Mouse (Mus musculus) ES-Bruce4 (cell line): ENCODE measurements around the gene Pcsk4. TPM values are rescaled to one million over a fixed set of nuclear protein-coding genes. Genes with fewer than 3 reads are reported as not detected.

Source experiments
- H3K27ac ChIP-seq: 2 replicates; pipeline ENCODE4 v1.5.1; 2012; ENCODE audit warnings: low read length, inconsistent platforms; ENCODE audit not compliant: insufficient read depth
- H3K27me3 ChIP-seq: 2 replicates; pipeline ENCODE4 v1.6.1; 2012; ENCODE audit warnings: mild to moderate bottlenecking, low read length, inconsistent platforms; ENCODE audit not compliant: control insufficient read depth, poor library complexity, insufficient read depth, severe bottlenecking
- H3K36me3 ChIP-seq: 2 replicates; pipeline ENCODE4 v1.6.1; 2012; ENCODE audit warnings: inconsistent platforms, mild to moderate bottlenecking, low read length, moderate library complexity; ENCODE audit not compliant: control insufficient read depth, poor library complexity, insufficient read depth, severe bottlenecking
- H3K4me1 ChIP-seq: one replicate; pipeline ENCODE4 v1.8.1; 2011; ENCODE audit warnings: low read length; ENCODE audit not compliant: control insufficient read depth, insufficient read depth
- H3K4me3 ChIP-seq: 2 replicates; pipeline ENCODE4 v1.5.1; 2011; ENCODE audit warnings: low read depth, mild to moderate bottlenecking, low read length
- H3K9ac ChIP-seq: 2 replicates; pipeline ENCODE4 v1.6.1; 2012; ENCODE audit warnings: low read depth, mild to moderate bottlenecking, inconsistent platforms; ENCODE audit not compliant: poor library complexity, severe bottlenecking
- H3K9me3 ChIP-seq: replicated peaks from 2 replicates; pipeline ENCODE4 v1.6.1; 2012; ENCODE audit warnings: mild to moderate bottlenecking, low read length, inconsistent platforms; ENCODE audit not compliant: control insufficient read depth, poor library complexity, insufficient read depth, severe bottlenecking
- CTCF ChIP-seq: IDR thresholded peaks from one replicate; pipeline ENCODE4 v1.8.1; 2011; ENCODE audit warnings: low read depth, low read length
- EP300 ChIP-seq: IDR thresholded peaks from 2 replicates; pipeline ENCODE4 v1.6.1; 2011; ENCODE audit warnings: low read depth, low read length; ENCODE audit not compliant: insufficient read depth
- POLR2A ChIP-seq: IDR thresholded peaks from one replicate; pipeline ENCODE4 v1.8.1; 2011; ENCODE audit warnings: low read length; ENCODE audit not compliant: insufficient read depth
- polyA plus RNA-seq: library from polyadenylated mRNA; stranded (reverse); fragments of >200 nt; gene quantifications from 2 replicates; pipeline ENCODE4 v1.2.4, GENCODE M21; 2011; ENCODE audit warnings: low read depth; ENCODE audit not compliant: missing spikeins, insufficient read depth, insufficient read length

Gene Pcsk4
- polyA plus RNA-seq, 1 experiment: 2.8 TPM

- Histone ChIP-seq H3K36me3 (no peaks in the 10 kb centered on the region), H3K4me3 (peak overlapping the region; percentile 77), H3K9me3 (no peaks in the 10 kb centered on the region), H3K9ac (peak overlapping the region; percentile 23), H3K27ac (no peak overlapping the region), H3K4me1 (peaks cover 1% of the 10 kb centered on the region), H3K27me3 (no peaks in the 10 kb centered on the region)
- no peak for TF ChIP-seq CTCF
Measured at GRCm38 (mm10) chr10:80323261-80324119, 5.8 kb downstream of the Pcsk4 start.

- peak overlapping the region; percentile 23 for H3K9ac ChIP-seq
- H3K9me3 ChIP-seq: no peaks in the 10 kb centered on the region
- no peaks in the 10 kb centered on the region for H3K27me3 ChIP-seq
- H3K4me1 ChIP-seq: peaks cover 1% of the 10 kb centered on the region
- TF ChIP-seq CTCF (no peak), EP300 (no peak), POLR2A (no peak)
- no peak overlapping the region for H3K27ac ChIP-seq
- H3K4me3 ChIP-seq: peak overlapping the region; percentile 77
- H3K36me3 ChIP-seq: no peaks in the 10 kb centered on the region
Measured at GRCm38 (mm10) chr10:80322811-80323211, 6.5 kb downstream of the Pcsk4 start.

- H3K4me1 ChIP-seq: peaks cover 1% of the 10 kb centered on the region
Measured at GRCm38 (mm10) chr10:80321670-80322581, 7.4 kb downstream of the Pcsk4 start.

GRCm38 (mm10) chr10:80321014-80321669, 8.2 kb downstream of the Pcsk4 start:
- H3K4me3 ChIP-seq: no peak overlapping the region
- peaks cover 1% of the 10 kb centered on the region for H3K4me1 ChIP-seq
- H3K36me3 ChIP-seq: no peaks in the 10 kb centered on the region
- H3K27me3 ChIP-seq: no peaks in the 10 kb centered on the region
- no peak overlapping the region for H3K9ac ChIP-seq
- TF ChIP-seq EP300 (no peak), POLR2A (no peak), CTCF (no peak)
- H3K9me3 ChIP-seq: no peaks in the 10 kb centered on the region
- no peak overlapping the region for H3K27ac ChIP-seq

More at GRCm38 (mm10) chr10:80321670-80322581, 7.4 kb downstream of the Pcsk4 start:
- Histone ChIP-seq H3K9me3 (no peaks in the 10 kb centered on the region), H3K27ac (no peak overlapping the region), H3K9ac (no peak overlapping the region), H3K27me3 (no peaks in the 10 kb centered on the region), H3K36me3 (no peaks in the 10 kb centered on the region), H3K4me3 (no peak overlapping the region)
- TF ChIP-seq CTCF (no peak), EP300 (no peak), POLR2A (no peak)

GRCm38 (mm10) chr10:80320340-80320760, 8.9 kb downstream of the Pcsk4 start, which contains the start of gene 2310011J03Rik:
TSS of gene 2310011J03Rik (minus strand) at chr10:80320537.
- peak within 1 kb of the TSS; percentile 67 for H3K9ac ChIP-seq
- H3K4me3 ChIP-seq: peak within 1 kb of the TSS; percentile 83
- H3K36me3 ChIP-seq: no peaks in the 10 kb centered on the region
- peak within 1 kb of the TSS; percentile 37; the same call in 1 of the 2 replicates for H3K27ac ChIP-seq
- TF ChIP-seq CTCF: no peak
- no peak for TF ChIP-seq EP300
- TF ChIP-seq POLR2A: no peak
- no peaks in the 10 kb centered on the region for H3K27me3 ChIP-seq
- no peaks in the 10 kb centered on the region for H3K9me3 ChIP-seq
- peaks cover 1% of the 10 kb centered on the region for H3K4me1 ChIP-seq
